10 mouse cellular contexts compared by ENCODE assay signal in genomic region chr7:74357027-74357426, GRCm38 (mm10).
A peak's percentile ranks its signal among the peaks of the same experiment; 100 is the strongest.
DNase-seq lines count a peak whose midpoint lies in the region; ATAC-seq and TF ChIP-seq lines count a peak whose summit lies in the region.
"Had no signal": no experiment of that assay in that cellular context is flagged by ENCODE, and none has a peak within 500 bp of the region (broad histone marks: within the 10 kb centered on the region; RNA-seq: fewer than 3 reads in every experiment).

No protein-coding gene starts in this region.

- no peak for TF ChIP-seq POLR2A in small intestine, adult 2 months (IDR thresholded peaks at IDR 0.05; ENCODE audit: low read depth, low read length)

- H3K27me3 ChIP-seq in heart, postnatal 0 days (ENCODE audit: control insufficient read depth, insufficient read depth, low read length): no peaks in the 10 kb centered on the region
- no peaks in the 10 kb centered on the region for H3K27me3 ChIP-seq in midbrain, embryonic 16.5 days (ENCODE audit: control insufficient read depth, insufficient read depth, low read depth, low read length)
- no peaks in the 10 kb centered on the region for H3K27me3 ChIP-seq in midbrain, embryonic 11.5 days (ENCODE audit: control insufficient read depth, insufficient read depth, low read length)
- H3K27me3 ChIP-seq in embryonic facial prominence, embryonic 14.5 days (replicated peaks; ENCODE audit: control insufficient read depth, insufficient read depth, low read length): no peaks in the 10 kb centered on the region
- no peaks in the 10 kb centered on the region for H3K27me3 ChIP-seq in small intestine, adult 2 months (ENCODE audit: control insufficient read depth, insufficient read depth, low read length)
- H3K27me3 ChIP-seq in heart, embryonic 12.5 days (replicated peaks): peaks cover 3% of the 10 kb centered on the region; the same call in 1 of the 2 replicates
- no peaks in the 10 kb centered on the region for H3K27me3 ChIP-seq in heart, embryonic 11.5 days (ENCODE audit: control insufficient read depth, insufficient read depth, low read length)
- H3K27me3 ChIP-seq: embryonic facial prominence, embryonic 13.5 days; heart, embryonic 15.5 days had no signal

- no peak for ATAC-seq in heart, postnatal 0 days (ENCODE audit: insufficient read depth, low read depth)
- ATAC-seq in midbrain, embryonic 16.5 days: peak; percentile 40; the same call in 1 of the 2 replicates
- ATAC-seq in midbrain, embryonic 11.5 days (ENCODE audit: low FRiP score): no peak
- ATAC-seq in embryonic facial prominence, embryonic 14.5 days (ENCODE audit: low read depth): no peak
- ATAC-seq in heart, embryonic 12.5 days (ENCODE audit: insufficient number of reproducible peaks, low FRiP score): no peak
- no peak for ATAC-seq in heart, embryonic 11.5 days (replicated peaks; ENCODE audit: insufficient number of reproducible peaks, low FRiP score, low TSS enrichment)

- no peak overlapping the region for H3K4me2 ChIP-seq in heart, postnatal 0 days (ENCODE audit: low read depth, low read length)
- no peak overlapping the region for H3K4me2 ChIP-seq in midbrain, embryonic 16.5 days (ENCODE audit: low read length)
- no peak overlapping the region for H3K4me2 ChIP-seq in midbrain, embryonic 11.5 days
- H3K4me2 ChIP-seq in embryonic facial prominence, embryonic 14.5 days (ENCODE audit: low read depth, low read length): no peak overlapping the region
- no peak overlapping the region for H3K4me2 ChIP-seq in heart, embryonic 12.5 days
- no peak overlapping the region for H3K4me2 ChIP-seq in heart, embryonic 11.5 days
- H3K4me2 ChIP-seq: embryonic facial prominence, embryonic 13.5 days; heart, embryonic 15.5 days had no signal

- no peak overlapping the region for H3K9ac ChIP-seq in heart, postnatal 0 days (replicated peaks; ENCODE audit: low read depth, low read length)
- no peak overlapping the region for H3K9ac ChIP-seq in midbrain, embryonic 16.5 days (ENCODE audit: low read depth, low read length)
- H3K9ac ChIP-seq in midbrain, embryonic 11.5 days (ENCODE audit: low read length): no peak overlapping the region
- H3K9ac ChIP-seq in embryonic facial prominence, embryonic 14.5 days (ENCODE audit: low read depth, low read length): no peak overlapping the region
- H3K9ac ChIP-seq in heart, embryonic 12.5 days: no peak overlapping the region
- H3K9ac ChIP-seq in heart, embryonic 11.5 days (ENCODE audit: low read depth, low read length): no peak overlapping the region
- H3K9ac ChIP-seq: embryonic facial prominence, embryonic 13.5 days; heart, embryonic 15.5 days had no signal

- H3K4me3 ChIP-seq in heart, postnatal 0 days (ENCODE audit: low read depth, low read length): no peak overlapping the region
- no peak overlapping the region for H3K4me3 ChIP-seq in midbrain, embryonic 16.5 days (ENCODE audit: low read depth, low read length)
- H3K4me3 ChIP-seq in midbrain, embryonic 11.5 days (ENCODE audit: low read depth, low read length): no peak overlapping the region
- H3K4me3 ChIP-seq in embryonic facial prominence, embryonic 14.5 days (ENCODE audit: low read depth, low read length): no peak overlapping the region
- no peak overlapping the region for H3K4me3 ChIP-seq in small intestine, adult 2 months (ENCODE audit: low read depth, low read length)
- H3K4me3 ChIP-seq in heart, embryonic 12.5 days: no peak overlapping the region
- no peak overlapping the region for H3K4me3 ChIP-seq in heart, embryonic 11.5 days (ENCODE audit: low read depth, low read length)
- H3K4me3 ChIP-seq: embryonic facial prominence, embryonic 13.5 days; heart, embryonic 15.5 days had no signal

- no peaks in the 10 kb centered on the region for H3K9me3 ChIP-seq in heart, postnatal 0 days (replicated peaks; ENCODE audit: control insufficient read depth, low read length)
- no peaks in the 10 kb centered on the region for H3K9me3 ChIP-seq in midbrain, embryonic 16.5 days (replicated peaks; ENCODE audit: control insufficient read depth, low read length, poor library complexity, severe bottlenecking)
- H3K9me3 ChIP-seq in midbrain, embryonic 11.5 days (ENCODE audit: control insufficient read depth, low read length): no peaks in the 10 kb centered on the region
- H3K9me3 ChIP-seq in embryonic facial prominence, embryonic 14.5 days (ENCODE audit: control insufficient read depth, low read length): no peaks in the 10 kb centered on the region
- no peaks in the 10 kb centered on the region for H3K9me3 ChIP-seq in heart, embryonic 12.5 days (replicated peaks)
- H3K9me3 ChIP-seq in heart, embryonic 11.5 days (replicated peaks; ENCODE audit: control insufficient read depth, low read length): no peaks in the 10 kb centered on the region
- H3K9me3 ChIP-seq: embryonic facial prominence, embryonic 13.5 days; heart, embryonic 15.5 days had no signal

- TF ChIP-seq EP300 in heart, postnatal 0 days (IDR thresholded peaks at IDR 0.05; ENCODE audit: low read depth): no peak

- DNase-seq in heart, postnatal 0 days (ENCODE audit: low spot score): peak; percentile 56
- DNase-seq in heart, adult 11 months: no peak
- DNase-seq in midbrain, embryonic 11.5 days (ENCODE audit: low spot score, missing footprints): no peak
- DNase-seq in embryonic facial prominence, embryonic 14.5 days (ENCODE audit: low spot score): peak; percentile 65

- H3K4me1 ChIP-seq in heart, postnatal 0 days (ENCODE audit: control insufficient read depth, insufficient read depth): no peaks in the 10 kb centered on the region
- peaks cover 16% of the 10 kb centered on the region for H3K4me1 ChIP-seq in midbrain, embryonic 16.5 days (ENCODE audit: control insufficient read depth, insufficient read depth, low read length)
- H3K4me1 ChIP-seq in midbrain, embryonic 11.5 days (ENCODE audit: control insufficient read depth, insufficient read depth, low read length): peaks cover 8% of the 10 kb centered on the region; the same call in 1 of the 2 replicates
- H3K4me1 ChIP-seq in embryonic facial prominence, embryonic 14.5 days (ENCODE audit: control insufficient read depth, insufficient read depth, low read length): peaks cover 15% of the 10 kb centered on the region
- peaks cover 8% of the 10 kb centered on the region for H3K4me1 ChIP-seq in small intestine, adult 2 months (ENCODE audit: control insufficient read depth, insufficient read depth, insufficient read length, low read length)
- peaks cover 17% of the 10 kb centered on the region for H3K4me1 ChIP-seq in heart, embryonic 12.5 days (replicated peaks)
- 0 out of 2 replicates have a peak, but pooled peaks cover 3% of the 10 kb centered on the region for H3K4me1 ChIP-seq in heart, embryonic 11.5 days (ENCODE audit: control insufficient read depth, insufficient read depth, low read length)
- H3K4me1 ChIP-seq: heart, embryonic 15.5 days had no signal

- H3K27ac ChIP-seq in heart, postnatal 0 days (ENCODE audit: low read depth): no peak overlapping the region
- no peak overlapping the region for H3K27ac ChIP-seq in midbrain, embryonic 16.5 days (ENCODE audit: low read length)
- H3K27ac ChIP-seq in midbrain, embryonic 11.5 days (ENCODE audit: low read depth, low read length): no peak overlapping the region
- H3K27ac ChIP-seq in embryonic facial prominence, embryonic 14.5 days (replicated peaks; ENCODE audit: low read depth, low read length): no peak overlapping the region
- H3K27ac ChIP-seq in small intestine, adult 2 months (ENCODE audit: insufficient read depth, low read depth, low read length): no peak overlapping the region
- H3K27ac ChIP-seq in heart, embryonic 12.5 days (ENCODE audit: poor library complexity, severe bottlenecking): no peak overlapping the region
- H3K27ac ChIP-seq in heart, embryonic 11.5 days (ENCODE audit: low read depth, low read length): no peak overlapping the region
- H3K27ac ChIP-seq: embryonic facial prominence, embryonic 13.5 days; heart, embryonic 15.5 days had no signal

- H3K36me3 ChIP-seq in heart, postnatal 0 days (replicated peaks; ENCODE audit: control insufficient read depth, insufficient read depth, low read length): no peaks in the 10 kb centered on the region
- no peaks in the 10 kb centered on the region for H3K36me3 ChIP-seq in midbrain, embryonic 16.5 days (ENCODE audit: control insufficient read depth, insufficient read depth, low read length)
- no peaks in the 10 kb centered on the region for H3K36me3 ChIP-seq in midbrain, embryonic 11.5 days (ENCODE audit: control insufficient read depth, insufficient read depth, low read length)
- H3K36me3 ChIP-seq in embryonic facial prominence, embryonic 14.5 days (ENCODE audit: control insufficient read depth, insufficient read depth, low read length): no peaks in the 10 kb centered on the region
- H3K36me3 ChIP-seq in small intestine, adult 2 months (ENCODE audit: control insufficient read depth, insufficient read depth, low read length): no peaks in the 10 kb centered on the region
- H3K36me3 ChIP-seq in heart, embryonic 12.5 days: no peaks in the 10 kb centered on the region
- no peaks in the 10 kb centered on the region for H3K36me3 ChIP-seq in heart, embryonic 11.5 days (ENCODE audit: control insufficient read depth, insufficient read depth, low read length)
- H3K36me3 ChIP-seq: embryonic facial prominence, embryonic 13.5 days; heart, embryonic 15.5 days had no signal

- peak; percentile 64 for TF ChIP-seq CTCF in heart, postnatal 0 days (IDR thresholded peaks at IDR 0.05; ENCODE audit: low read depth)
- peak; percentile 37; the same call in 1 of the 2 replicates for TF ChIP-seq CTCF in small intestine, adult 2 months (IDR thresholded peaks at IDR 0.05; ENCODE audit: extremely low read depth, insufficient read length, insufficient replicate concordance, low read depth, low read length)

Comparison
In these comparisons a context has a peak if more than half of its experiments do, and no peak if none do; other contexts are left out.
1. DNase-seq: peak in heart, postnatal 0 days (single experiment) and embryonic facial prominence, embryonic 14.5 days (single experiment); none in heart, adult 11 months (single experiment) and midbrain, embryonic 11.5 days (single experiment).